Mouse (Mus musculus) forebrain, embryonic 11.5 days (tissue): Measurements from ENCODE around the gene Daam1. TPM values are rescaled to one million over a fixed set of nuclear protein-coding genes. Genes with fewer than 3 reads are reported as not detected.

Experiments used
- ATAC-seq: fragments of 200-750 bp; cut with Nextera tagmentation; replicated peaks from 2 replicates; pipeline ENCODE4 v1.8.0; 2017; ENCODE audit warnings: moderate TSS enrichment; ENCODE audit not compliant: low FRiP score
- DNase-seq: peaks from one replicate; pipeline ENCODE4 v3.0.0-alpha.2; 2017; ENCODE audit warnings: low spot score
- H3K27ac ChIP-seq: fragments of 300-500 bp; sonication (generic); 2 replicates; pipeline ENCODE4 v1.5.1; 2014; ENCODE audit warnings: low read depth, low read length
- H3K27me3 ChIP-seq: fragments of 300-500 bp; sonication (generic); 2 replicates; pipeline ENCODE4 v1.6.1; 2014; ENCODE audit warnings: mild to moderate bottlenecking, low read length, mixed read lengths; ENCODE audit not compliant: control insufficient read depth, insufficient read depth
- H3K36me3 ChIP-seq: fragments of 300-500 bp; sonication (generic); 2 replicates; pipeline ENCODE4 v1.6.1; 2014; ENCODE audit warnings: mild to moderate bottlenecking, low read length, moderate library complexity, mixed read lengths; ENCODE audit not compliant: control insufficient read depth, insufficient read depth
- H3K4me1 ChIP-seq: fragments of 300-500 bp; sonication (generic); replicated peaks from 2 replicates; pipeline ENCODE4 v1.6.1; 2014; ENCODE audit warnings: low read length, mixed read lengths; ENCODE audit not compliant: control insufficient read depth, insufficient read depth
- H3K4me2 ChIP-seq: fragments of 300-500 bp; sonication (generic); 2 replicates; pipeline ENCODE4 v1.6.1; 2014; ENCODE audit warnings: low read depth, mild to moderate bottlenecking, low read length, moderate library complexity, mixed read lengths; ENCODE audit not compliant: severe bottlenecking
- H3K4me3 ChIP-seq: fragments of 300-500 bp; sonication (generic); 2 replicates; pipeline ENCODE4 v1.5.1; 2014; ENCODE audit warnings: low read depth, low read length
- H3K9ac ChIP-seq: fragments of 300-500 bp; sonication (generic); 2 replicates; pipeline ENCODE4 v1.6.1; 2014; ENCODE audit warnings: low read length
- H3K9me3 ChIP-seq: fragments of 300-500 bp; sonication (generic); 2 replicates; pipeline ENCODE4 v1.6.1; 2016; ENCODE audit warnings: low read length, mixed read lengths; ENCODE audit not compliant: control insufficient read depth
- WGBS: fragments of 180-500 bp; shearing (Covaris S2); extraction: QIAGEN DNeasy Blood & Tissue Kit; methylation state at CpG from one replicate; pipeline ENCODE4 v1.1.7; 2014; 5-methylcytosine and 5-hydroxymethylcytosine counted together
- polyA plus RNA-seq: library from polyadenylated mRNA; unstranded; fragments of >200 nt; fragmentation: Nextera tagmentation; extraction: Ambion mirVana; gene quantifications from 2 replicates; pipeline ENCODE4 v1.2.1, GENCODE M21; 2014

Gene Daam1
- polyA plus RNA-seq, 1 experiment from 2014 or later: 16.8 TPM

GRCm38 (mm10) chr12:72041238-72041637 is 210.4 kb downstream of the Daam1 start:
- H3K9me3 ChIP-seq: no peaks in the 10 kb centered on the region
- no peak overlapping the region for H3K9ac ChIP-seq
- no peak for DNase-seq
- H3K27ac ChIP-seq: no peak overlapping the region
- no peak for ATAC-seq
- H3K4me3 ChIP-seq: no peak overlapping the region
- WGBS: 94% methylated on average over 3 of the region's 3 CpGs
- H3K27me3 ChIP-seq: no peaks in the 10 kb centered on the region
- H3K4me1 ChIP-seq: no peaks in the 10 kb centered on the region
- H3K4me2 ChIP-seq: no peak overlapping the region
- no peaks in the 10 kb centered on the region for H3K36me3 ChIP-seq

Other genes with a start within 250 kb of the Daam1 start
- gene Gpr135, start 240.0 kb downstream of the Daam1 start, polyA plus RNA-seq: 0.68 and 0.76 TPM in 2 replicates